Mouse (Mus musculus) brain, embryonic 14.5 days (tissue): ENCODE measurements around the gene Hoxb5.

ENCODE experiments used
- CTCF ChIP-seq: fragments of 200-500 bp; IDR thresholded peaks from 2 replicates; pipeline ENCODE4 v1.5.1; 2012; ENCODE audit warnings: inconsistent platforms, mild to moderate bottlenecking, moderate library complexity, borderline replicate concordance; ENCODE audit not compliant: insufficient read depth, insufficient read length; ENCODE audit errors: extremely low read depth
- POLR2A ChIP-seq: fragments of 200-500 bp; IDR thresholded peaks from 2 replicates; pipeline ENCODE4 v1.6.1; 2012; ENCODE audit warnings: mild to moderate bottlenecking, inconsistent platforms, borderline replicate concordance; ENCODE audit not compliant: poor library complexity, insufficient read depth, insufficient read length, severe bottlenecking; ENCODE audit errors: extremely low read depth

DNA sequence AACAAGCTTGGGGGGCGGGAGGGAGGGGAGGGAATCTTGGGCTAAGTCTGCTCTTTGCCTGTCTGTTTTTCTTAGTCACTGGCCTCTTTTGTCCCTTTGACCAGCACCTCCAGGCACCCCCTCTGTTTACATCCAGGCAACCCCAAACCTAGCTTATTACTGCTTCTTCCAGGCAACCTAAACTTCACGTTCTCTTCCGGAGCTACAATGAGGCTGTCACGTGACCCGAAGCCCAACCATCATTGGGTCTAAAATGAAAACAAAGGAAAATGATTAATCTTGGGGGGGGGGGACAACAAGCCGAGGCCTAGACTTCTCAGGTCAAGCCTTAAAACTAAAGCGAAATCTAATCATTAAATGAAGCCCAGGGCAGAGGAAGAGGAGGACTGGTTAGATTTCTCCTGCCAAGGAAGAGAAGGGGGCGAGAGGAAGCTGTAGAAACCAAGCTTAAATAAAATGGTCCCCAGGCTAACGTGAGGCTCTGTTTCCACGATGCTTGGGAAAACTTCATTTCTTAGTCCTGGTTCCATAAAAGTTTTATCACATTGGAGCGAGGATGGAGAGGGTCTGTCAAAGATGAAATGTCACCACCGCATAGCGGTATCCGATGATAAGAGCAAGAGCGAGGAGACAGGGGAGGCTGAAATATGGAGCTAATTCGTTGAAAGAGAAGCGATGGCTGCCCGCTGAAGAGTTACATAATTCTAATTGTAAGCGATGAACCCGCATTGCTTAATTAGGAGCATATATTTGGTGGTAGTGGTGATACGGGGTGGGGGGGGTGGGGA is 45.2 kb downstream of the Hoxb5 start:
- TF ChIP-seq CTCF, result no peak
- no peak for TF ChIP-seq POLR2A
